Comparison of ENCODE assay signal across 11 mouse cellular contexts in genomic region chr13:99163521-99164359, GRCm38 (mm10). TPM values are rescaled to one million over a fixed set of nuclear protein-coding genes. Genes with fewer than 3 reads are reported as not detected.
A peak's percentile ranks its signal among the peaks of the same experiment; 100 is the strongest.
DNase-seq lines count a peak whose midpoint lies in the region; ATAC-seq and TF ChIP-seq lines count a peak whose summit lies in the region.
"Had no signal": no experiment of that assay in that cellular context is flagged by ENCODE, and none has a peak within 500 bp of the region (broad histone marks: within the 10 kb centered on the region; RNA-seq: fewer than 3 reads in every experiment).

No protein-coding gene starts in this region.

- TF ChIP-seq CTCF in lung, adult 2 months (IDR thresholded peaks at IDR 0.05; ENCODE audit: insufficient read depth, low read length) = no peak
- TF ChIP-seq CTCF in intestine, postnatal 0 days (IDR thresholded peaks at IDR 0.05; ENCODE audit: low read depth) = no peak

- ATAC-seq in forebrain, embryonic 12.5 days (ENCODE audit: low FRiP score) = no peak
- ATAC-seq in forebrain, embryonic 13.5 days = no peak
- ATAC-seq in lung, embryonic 15.5 days (ENCODE audit: borderline replicate concordance, extremely low read depth, low FRiP score, low TSS enrichment) = no peak
- ATAC-seq in intestine, postnatal 0 days = no peak

- H3K4me3 ChIP-seq in forebrain, embryonic 12.5 days (replicated peaks) = no peak overlapping the region
- H3K4me3 ChIP-seq in forebrain, embryonic 13.5 days = no peak overlapping the region
- no peak overlapping the region for H3K4me3 ChIP-seq in lung, embryonic 15.5 days
- no peak overlapping the region for H3K4me3 ChIP-seq in lung, adult 2 months (replicated peaks; ENCODE audit: extremely low read depth, low read depth, low read length)
- no peak overlapping the region for H3K4me3 ChIP-seq in intestine, postnatal 0 days (ENCODE audit: low read depth, low read length)

- no peak for TF ChIP-seq POLR2A in lung, adult 2 months (IDR thresholded peaks at IDR 0.05; ENCODE audit: borderline replicate concordance, extremely low read depth, low read depth, low read length)

- H3K9ac ChIP-seq in forebrain, embryonic 12.5 days = no peak overlapping the region
- no peak overlapping the region for H3K9ac ChIP-seq in forebrain, embryonic 13.5 days
- no peak overlapping the region for H3K9ac ChIP-seq in lung, embryonic 15.5 days
- H3K9ac ChIP-seq in intestine, postnatal 0 days (ENCODE audit: low read depth, low read length) = no peak overlapping the region

- no peaks in the 10 kb centered on the region for H3K9me3 ChIP-seq in forebrain, embryonic 12.5 days
- no peaks in the 10 kb centered on the region for H3K9me3 ChIP-seq in forebrain, embryonic 13.5 days (replicated peaks)
- H3K9me3 ChIP-seq in lung, embryonic 15.5 days = no peaks in the 10 kb centered on the region
- no peaks in the 10 kb centered on the region for H3K9me3 ChIP-seq in intestine, postnatal 0 days (ENCODE audit: control insufficient read depth)

- peaks cover 12% of the 10 kb centered on the region for H3K4me1 ChIP-seq in forebrain, embryonic 12.5 days
- 0 out of 2 replicates have a peak, but pooled peaks cover 5% of the 10 kb centered on the region for H3K4me1 ChIP-seq in forebrain, embryonic 13.5 days
- peaks cover 9% of the 10 kb centered on the region for H3K4me1 ChIP-seq in lung, embryonic 15.5 days
- no peaks in the 10 kb centered on the region for H3K4me1 ChIP-seq in lung, adult 2 months (ENCODE audit: control insufficient read depth, insufficient read depth, low read length)
- no peaks in the 10 kb centered on the region for H3K4me1 ChIP-seq in intestine, postnatal 0 days (replicated peaks; ENCODE audit: control insufficient read depth, insufficient read depth, low read length)

- no peaks in the 10 kb centered on the region for H3K27me3 ChIP-seq in forebrain, embryonic 12.5 days
- H3K27me3 ChIP-seq in forebrain, embryonic 13.5 days = no peaks in the 10 kb centered on the region
- no peaks in the 10 kb centered on the region for H3K27me3 ChIP-seq in lung, embryonic 15.5 days
- H3K27me3 ChIP-seq in intestine, postnatal 0 days (replicated peaks; ENCODE audit: control insufficient read depth, insufficient read depth, low read length) = no peaks in the 10 kb centered on the region

- 43% methylated on average over 10 of the region's 10 CpGs for WGBS in forebrain, embryonic 12.5 days
- 37% methylated on average over 10 of the region's 10 CpGs for WGBS in forebrain, embryonic 13.5 days
- 19% methylated on average over 10 of the region's 10 CpGs for WGBS in lung, embryonic 15.5 days
- 23% methylated on average over 10 of the region's 10 CpGs for WGBS in lung, adult 2 months
- WGBS in intestine, postnatal 0 days = 35% methylated on average over 10 of the region's 10 CpGs

- H3K27ac ChIP-seq in forebrain, embryonic 12.5 days = 0 out of 2 replicates have a peak overlapping the region, but pooled peaks have one; percentile 36
- H3K27ac ChIP-seq in forebrain, embryonic 13.5 days = no peak overlapping the region
- H3K27ac ChIP-seq in lung, embryonic 15.5 days = 0 out of 2 replicates have a peak overlapping the region, but pooled peaks have one; percentile 2
- no peak overlapping the region for H3K27ac ChIP-seq in intestine, postnatal 0 days (ENCODE audit: low read depth, low read length)

- H3K4me2 ChIP-seq in forebrain, embryonic 12.5 days = no peak overlapping the region
- no peak overlapping the region for H3K4me2 ChIP-seq in forebrain, embryonic 13.5 days
- 0 out of 2 replicates have a peak overlapping the region, but pooled peaks have one; percentile 13 for H3K4me2 ChIP-seq in lung, embryonic 15.5 days
- peak overlapping the region; percentile 37 for H3K4me2 ChIP-seq in intestine, postnatal 0 days (replicated peaks; ENCODE audit: low read depth)

- H3K36me3 ChIP-seq in forebrain, embryonic 12.5 days (replicated peaks) = no peaks in the 10 kb centered on the region
- H3K36me3 ChIP-seq in forebrain, embryonic 13.5 days (ENCODE audit: poor library complexity, severe bottlenecking) = no peaks in the 10 kb centered on the region
- H3K36me3 ChIP-seq in lung, embryonic 15.5 days = no peaks in the 10 kb centered on the region
- H3K36me3 ChIP-seq in intestine, postnatal 0 days (ENCODE audit: control insufficient read depth, insufficient read depth) = no peaks in the 10 kb centered on the region

- DNase-seq in lung, adult 2 months = no peak
- DNase-seq in retina, postnatal 1 day = peak; percentile 57
- no peak for DNase-seq in left cerebral cortex, adult 18-20 months (ENCODE audit: low spot score in 2 of 2)
- no peak for DNase-seq in left cerebral cortex, adult 11 months (ENCODE audit: low spot score)
- DNase-seq: B cell, adult 2 months; cerebellum, adult 18-20 months; left cerebral cortex, postnatal 4 days had no signal

RNA-seq across cellular contexts. Expression of gene Zfp366, which starts 20.9 kb away (rescaled TPM):
- 0.45 and 0.46 TPM in 2 replicates for polyA plus RNA-seq in forebrain, embryonic 12.5 days (2016; fragmentation: Nextera tagmentation; extraction: Ambion mirVana)
- polyA plus RNA-seq in forebrain, embryonic 13.5 days (2015; fragmentation: Nextera tagmentation; extraction: Ambion mirVana) = 0.49 and 0.53 TPM in 2 replicates
- 0.96 and 1.2 TPM in 2 replicates for polyA plus RNA-seq in lung, embryonic 15.5 days (2015; fragmentation: Nextera tagmentation; extraction: Ambion mirVana)
- 13.6 and 14.5 TPM in 2 replicates for polyA plus RNA-seq in lung, adult 2 months (2012; rRNA removed)
- polyA plus RNA-seq in intestine, postnatal 0 days (2015; fragmentation: Nextera tagmentation; extraction: Ambion mirVana) = 0.38 and 0.39 TPM in 2 replicates
- 1 to 10 TPM; 3.2 to 3.3 TPM for total RNA-seq in left cerebral cortex, adult 18-20 months (2021)

Comparison
In these comparisons a context has a peak if more than half of its experiments do, and no peak if none do; other contexts are left out.
1. H3K27ac ChIP-seq: peak in forebrain, embryonic 12.5 days (single experiment) and lung, embryonic 15.5 days (single experiment); none in forebrain, embryonic 13.5 days (single experiment) and intestine, postnatal 0 days (single experiment).
2. H3K4me2 ChIP-seq: peak in lung, embryonic 15.5 days (single experiment) and intestine, postnatal 0 days (single experiment); none in forebrain, embryonic 12.5 days (single experiment) and forebrain, embryonic 13.5 days (single experiment).